In genomic region chr14:107340205-107340604, GRCm38 (mm10) we compare ENCODE assay signal across 23 mouse cellular contexts.
A peak's percentile ranks its signal among the peaks of the same experiment; 100 is the strongest.
DNase-seq lines count a peak whose midpoint lies in the region; ATAC-seq and TF ChIP-seq lines count a peak whose summit lies in the region.
"Had no signal": no experiment of that assay in that cellular context is flagged by ENCODE, and none has a peak within 500 bp of the region (broad histone marks: within the 10 kb centered on the region; RNA-seq: fewer than 3 reads in every experiment).

No protein-coding gene starts in this region.

- no peaks in the 10 kb centered on the region for H3K4me1 ChIP-seq in lung, embryonic 14.5 days (ENCODE audit: insufficient read depth)
- no peaks in the 10 kb centered on the region for H3K4me1 ChIP-seq in heart, embryonic 11.5 days (ENCODE audit: control insufficient read depth, insufficient read depth, low read length)
- H3K4me1 ChIP-seq: embryonic facial prominence, embryonic 15.5 days; hindbrain, embryonic 13.5 days; neural tube, embryonic 12.5 days had no signal

- H3K4me3 ChIP-seq in lung, embryonic 14.5 days (ENCODE audit: low read depth, low read length) = no peak overlapping the region
- H3K4me3 ChIP-seq in heart, embryonic 11.5 days (ENCODE audit: low read depth, low read length) = no peak overlapping the region
- H3K4me3 ChIP-seq: embryonic facial prominence, embryonic 15.5 days; hindbrain, embryonic 13.5 days; left cerebral cortex, adult 2 months; neural tube, embryonic 12.5 days had no signal

- no peaks in the 10 kb centered on the region for H3K27me3 ChIP-seq in lung, embryonic 14.5 days (ENCODE audit: insufficient read depth, low read length)
- H3K27me3 ChIP-seq in heart, embryonic 11.5 days (ENCODE audit: control insufficient read depth, insufficient read depth, low read length) = no peaks in the 10 kb centered on the region
- H3K27me3 ChIP-seq: embryonic facial prominence, embryonic 15.5 days; hindbrain, embryonic 13.5 days; neural tube, embryonic 12.5 days had no signal

- no peak for TF ChIP-seq CTCF in lung, embryonic 14.5 days (IDR thresholded peaks at IDR 0.05; ENCODE audit: low read depth)

- H3K9ac ChIP-seq in lung, embryonic 14.5 days = no peak overlapping the region
- H3K9ac ChIP-seq in heart, embryonic 11.5 days (ENCODE audit: low read depth, low read length) = no peak overlapping the region
- H3K9ac ChIP-seq: embryonic facial prominence, embryonic 15.5 days; hindbrain, embryonic 13.5 days; liver, postnatal 0 days; neural tube, embryonic 12.5 days had no signal

- no peaks in the 10 kb centered on the region for H3K9me3 ChIP-seq in lung, embryonic 14.5 days (ENCODE audit: low read depth, low read length)
- no peaks in the 10 kb centered on the region for H3K9me3 ChIP-seq in heart, embryonic 11.5 days (replicated peaks; ENCODE audit: control insufficient read depth, low read length)
- H3K9me3 ChIP-seq: embryonic facial prominence, embryonic 15.5 days; hindbrain, embryonic 13.5 days; neural tube, embryonic 12.5 days had no signal

- H3K4me2 ChIP-seq in lung, embryonic 14.5 days = no peak overlapping the region
- no peak overlapping the region for H3K4me2 ChIP-seq in heart, embryonic 11.5 days
- H3K4me2 ChIP-seq: embryonic facial prominence, embryonic 15.5 days; hindbrain, embryonic 13.5 days; liver, embryonic 11.5 days; midbrain, embryonic 11.5 days; neural tube, embryonic 12.5 days had no signal

- no peak for ATAC-seq in lung, embryonic 14.5 days (ENCODE audit: insufficient read depth)
- ATAC-seq in heart, embryonic 11.5 days (replicated peaks; ENCODE audit: insufficient number of reproducible peaks, low FRiP score, low TSS enrichment) = no peak
- ATAC-seq: forebrain, embryonic 14.5 days; liver, postnatal 0 days had no signal

- no peak overlapping the region for H3K27ac ChIP-seq in lung, embryonic 14.5 days (ENCODE audit: low read depth)
- H3K27ac ChIP-seq in heart, embryonic 11.5 days (ENCODE audit: low read depth, low read length) = no peak overlapping the region
- H3K27ac ChIP-seq: embryonic facial prominence, embryonic 15.5 days; hindbrain, embryonic 13.5 days; kidney, postnatal 0 days; left cerebral cortex, adult 2 months; neural tube, embryonic 12.5 days had no signal

- H3K36me3 ChIP-seq in lung, embryonic 14.5 days (ENCODE audit: insufficient read depth) = no peaks in the 10 kb centered on the region
- no peaks in the 10 kb centered on the region for H3K36me3 ChIP-seq in heart, embryonic 11.5 days (ENCODE audit: control insufficient read depth, insufficient read depth, low read length)
- H3K36me3 ChIP-seq: embryonic facial prominence, embryonic 15.5 days; hindbrain, embryonic 13.5 days; neural tube, embryonic 12.5 days had no signal

- DNase-seq in lung, embryonic 14.5 days = peak; percentile 4
- no peak for DNase-seq in lung, adult 18-20 months
- DNase-seq in cerebellum, adult 11-12 months = peak; percentile 48
- DNase-seq in cerebellum, adult 9-11 months = peak; percentile 60
- DNase-seq in right cerebral cortex, postnatal 25 days = no peak
- DNase-seq in thymus, postnatal 10 days (ENCODE audit: low spot score in 2 of 2) = no peak
- DNase-seq: adrenal gland, postnatal 14 days; embryo, embryonic 11 days; gastrocnemius, postnatal 10 days; heart, adult 11 months; kidney, adult 2 months; liver, postnatal 0 days; lung, postnatal 14 days; thymus, postnatal 25 days had no signal

Comparison
In these comparisons a context has a peak if more than half of its experiments do, and no peak if none do; other contexts are left out.
1. DNase-seq: peak in lung, embryonic 14.5 days (single experiment), cerebellum, adult 11-12 months (single experiment) and cerebellum, adult 9-11 months (single experiment); none in lung, adult 18-20 months (0 of 2), right cerebral cortex, postnatal 25 days (single experiment) and thymus, postnatal 10 days (0 of 2).